Mouse (Mus musculus): ENCODE measurements around the gene Crip3.

The Crip3 gene

GRCm38 (mm10) chr17:46455110-46455691, 26.5 kb downstream of the Crip3 start:
- DNase-seq (ENCODE audit: low spot score in 2 of 2) = peak; percentile 35 to 43

DNA sequence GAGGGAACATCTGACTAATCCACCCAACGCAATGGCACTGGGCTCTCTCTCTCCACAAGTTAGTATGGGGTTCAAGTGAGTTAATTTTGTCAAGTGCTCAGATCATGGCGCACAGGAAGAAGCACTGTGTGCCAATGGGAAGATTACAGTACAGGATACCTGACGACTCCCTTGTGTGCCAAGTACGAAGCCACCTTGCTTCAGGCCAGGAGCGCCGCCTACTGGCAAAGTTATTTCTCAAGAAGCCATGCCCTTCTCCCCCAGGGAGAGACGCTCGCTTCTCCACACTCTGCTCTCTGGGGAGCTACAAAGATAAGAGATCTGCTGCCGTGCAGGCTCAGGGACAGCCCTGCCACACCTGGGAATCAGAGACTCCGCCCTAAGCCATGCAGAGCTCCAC, 29.1 kb downstream of the Crip3 start:
- peak in 1 of 2 experiments; percentile 49 for DNase-seq (ENCODE audit: low spot score in 2 of 2)

- no peak for DNase-seq (ENCODE audit: low spot score in 2 of 2)
Measured at GRCm38 (mm10) chr17:46458439-46458838, 29.7 kb downstream of the Crip3 start.

- no peak for DNase-seq (ENCODE audit: low spot score in 2 of 2)
Measured at GRCm38 (mm10) chr17:46460673-46461072, 31.9 kb downstream of the Crip3 start.

DNA sequence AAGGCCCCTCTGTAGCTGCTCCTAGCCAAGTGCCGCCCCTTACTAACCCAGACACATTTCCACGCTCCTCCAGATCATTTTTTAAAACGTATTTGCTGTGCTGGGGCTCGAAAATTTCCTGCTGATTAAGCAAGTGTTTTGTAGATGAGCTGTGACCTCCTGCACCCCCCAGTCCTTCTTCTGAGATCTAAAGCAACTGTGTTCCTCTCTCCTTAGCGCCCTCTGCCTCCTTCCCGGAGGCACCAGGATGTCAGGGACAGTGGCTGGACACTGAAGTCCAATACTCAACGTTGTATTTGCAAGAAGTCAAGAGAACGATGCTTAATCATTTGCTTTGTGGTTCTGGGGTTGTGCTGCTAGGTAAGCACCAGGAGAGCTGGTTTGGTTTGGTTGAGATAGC, 32.6 kb downstream of the Crip3 start:
- no peak for DNase-seq (ENCODE audit: low spot score in 2 of 2)

DNA sequence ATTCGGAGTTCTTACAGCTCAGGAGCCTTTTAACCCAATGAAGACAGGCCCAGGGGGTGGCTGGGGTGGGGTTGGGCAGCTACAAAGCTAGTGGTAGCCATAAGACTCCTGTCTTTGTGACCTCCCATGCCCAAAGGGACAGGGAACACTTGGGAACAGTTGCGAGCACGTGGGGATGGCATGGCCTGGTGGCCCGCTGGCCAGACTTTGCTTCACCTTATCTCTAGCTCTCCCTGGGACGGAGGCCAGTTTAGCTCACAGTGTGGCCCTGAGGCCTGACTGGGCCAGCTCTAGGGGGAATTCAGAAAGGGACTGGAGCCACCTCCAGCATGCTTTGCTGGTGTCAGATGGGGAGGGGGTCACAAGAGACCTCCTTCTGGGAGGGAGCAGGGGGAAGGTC, 33.5 kb downstream of the Crip3 start:
- no peak for DNase-seq (ENCODE audit: low spot score in 2 of 2)

- no peak for DNase-seq (ENCODE audit: low spot score in 2 of 2)
Measured at GRCm38 (mm10) chr17:46467830-46468229, 39.1 kb downstream of the Crip3 start.

DNA sequence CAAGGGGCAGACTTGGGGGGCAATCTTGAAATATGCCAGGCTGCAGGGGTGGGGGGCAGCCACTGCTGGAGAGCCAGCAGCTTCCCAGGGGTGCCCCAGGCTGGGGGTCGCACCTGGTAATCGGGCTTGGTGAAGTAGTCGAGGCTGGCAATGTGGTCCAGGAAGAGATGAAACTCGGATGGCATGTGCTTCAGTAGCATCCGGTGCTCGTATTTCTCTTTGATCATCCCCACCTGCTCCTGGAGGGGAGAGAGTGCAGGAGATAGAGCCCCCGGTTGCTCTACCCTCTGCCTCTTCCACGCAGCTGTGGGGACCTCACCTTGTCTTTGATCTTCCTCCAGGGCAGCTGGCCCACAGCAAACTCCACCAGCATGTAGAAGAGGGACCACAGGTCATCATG, 47.9 kb downstream of the Crip3 start:
- no peak for DNase-seq (ENCODE audit: low spot score in 2 of 2)

DNA sequence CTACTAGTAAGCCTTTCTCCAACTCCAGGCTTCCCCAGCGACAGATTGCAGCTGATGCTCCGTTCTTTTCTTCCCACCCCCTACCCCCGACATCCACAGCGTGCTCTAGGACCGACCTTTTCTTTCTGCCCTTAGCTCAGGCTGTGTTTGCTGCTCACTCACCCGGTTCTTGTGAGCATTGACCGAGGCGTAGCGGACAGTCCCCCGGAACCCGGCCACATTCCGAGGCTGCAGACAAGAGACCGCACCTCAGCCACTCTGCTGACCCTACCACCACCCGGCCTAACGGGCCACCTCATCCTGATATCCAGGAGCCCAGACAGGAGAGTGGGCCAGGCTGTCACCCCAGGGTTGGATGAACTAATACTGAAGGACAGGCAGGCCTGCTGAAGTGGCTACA, 48.6 kb downstream of the Crip3 start:
- DNase-seq (ENCODE audit: low spot score in 2 of 2) = no peak
